Mouse (Mus musculus): ENCODE results near the gene Slc39a1. TPM values are rescaled to one million over a fixed set of nuclear protein-coding genes. Genes with fewer than 3 reads are reported as not detected.

The Slc39a1 gene
- polyA plus RNA-seq (2015; fragmentation: Nextera tagmentation; extraction: Ambion mirVana) = 114 and 119 TPM in 2 replicates

DNA sequence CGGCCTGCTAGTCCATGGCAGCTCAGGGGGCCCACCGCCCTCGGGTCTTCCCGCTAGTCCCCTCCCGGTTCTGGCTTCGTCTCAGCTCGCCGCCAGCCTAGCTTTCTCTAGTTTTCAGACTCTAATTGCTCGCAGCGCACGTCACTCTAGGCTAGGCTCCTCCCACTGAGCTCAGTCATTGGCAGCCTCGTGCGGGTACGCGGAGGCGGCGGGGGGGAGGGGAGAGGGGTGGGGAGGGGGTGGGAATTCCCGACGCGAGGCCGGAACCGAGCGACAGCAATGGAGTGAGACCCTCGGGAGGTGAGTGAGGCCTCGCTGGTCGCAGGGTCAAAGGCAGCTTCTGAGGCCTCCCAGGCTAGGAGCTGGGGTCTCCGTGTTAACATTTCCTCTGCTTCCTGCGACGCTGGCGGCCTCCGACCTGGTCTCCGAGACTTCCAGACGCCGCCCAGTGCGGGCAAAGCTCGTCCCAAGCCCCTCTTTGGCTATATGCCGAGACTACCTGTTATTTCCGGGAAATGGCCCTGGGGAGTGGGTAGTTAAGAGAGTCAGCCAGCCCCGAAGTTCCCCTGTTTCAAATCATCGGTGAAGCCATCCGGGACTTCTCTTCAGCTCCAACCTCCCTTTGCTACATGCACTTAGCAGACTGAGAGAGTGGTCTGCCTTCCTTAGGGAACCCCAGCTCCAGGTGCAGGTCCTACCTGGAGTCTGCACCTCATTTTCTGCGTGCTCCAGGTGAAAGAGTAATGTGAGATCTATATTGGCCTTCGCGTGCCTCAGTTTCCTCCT is at the start of gene Slc39a1:
Gene Slc39a1, plus strand, starts transcription at position 213 of the 786 bp plus-strand sequence.
- H3K4me3 ChIP-seq (replicated peaks) = peak within 1 kb of the TSS; percentile 76
- no peaks in the 10 kb centered on the region for H3K27me3 ChIP-seq (replicated peaks)
- peaks cover 16% of the 10 kb centered on the region; the same call in 1 of the 2 replicates for H3K4me1 ChIP-seq (replicated peaks)
- H3K9me3 ChIP-seq = no peaks in the 10 kb centered on the region
- H3K4me2 ChIP-seq (replicated peaks) = peak within 1 kb of the TSS; percentile 87
- H3K27ac ChIP-seq = peak within 1 kb of the TSS; percentile 94
- under 1% methylated on average over 44 of the region's 44 CpGs for WGBS
- H3K9ac ChIP-seq = peak within 1 kb of the TSS; percentile 78
- peaks cover 7% of the 10 kb centered on the region; the same call in 1 of the 2 replicates for H3K36me3 ChIP-seq
- ATAC-seq = peak; percentile 95

DNA sequence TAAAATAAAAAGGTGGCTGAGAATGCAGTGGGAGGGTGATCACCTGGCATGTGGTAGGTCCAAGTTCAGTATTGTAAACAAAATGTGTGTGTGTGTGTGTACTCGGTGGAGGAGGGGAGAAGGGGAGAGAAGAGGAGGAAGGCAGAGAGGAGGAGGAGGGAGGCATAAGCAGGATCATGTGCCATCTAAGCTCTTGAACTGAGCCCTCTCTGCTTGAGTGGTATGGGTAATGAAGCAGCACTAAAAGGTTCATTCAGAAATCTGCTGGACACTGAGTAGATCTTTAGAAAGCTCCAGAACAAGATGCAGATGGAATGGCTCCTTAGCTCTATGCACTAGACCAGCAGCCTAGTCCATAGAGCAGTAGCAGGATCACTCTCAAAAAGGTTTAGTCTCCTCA is 45.1 kb upstream of the Slc39a1 start:
- 43% methylated on average over 1 of the region's 1 CpGs for WGBS

DNA sequence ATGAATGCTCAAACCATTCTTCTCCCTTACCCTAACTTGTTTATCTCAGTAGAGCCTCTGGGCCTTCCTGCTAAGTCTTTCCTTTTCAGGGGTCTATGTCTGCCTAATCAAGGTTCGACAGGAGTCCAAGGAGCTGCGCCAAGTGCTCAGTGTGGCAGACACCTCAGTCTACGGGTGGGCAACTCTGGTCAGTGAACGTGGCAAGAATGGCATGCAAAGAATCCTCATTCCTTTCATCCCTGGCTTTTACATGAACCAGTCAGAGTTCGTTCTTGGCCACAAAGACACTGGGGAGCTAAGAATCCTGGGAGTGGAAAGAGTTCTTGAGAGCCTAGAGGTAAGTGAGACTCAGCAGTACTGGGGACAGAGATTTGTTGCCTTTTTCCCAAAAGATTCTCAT is 44.4 kb upstream of the Slc39a1 start:
- H3K4me3 ChIP-seq (replicated peaks) = no peak overlapping the region
- no peak for ATAC-seq
- 62% methylated on average over 5 of the region's 5 CpGs for WGBS
- no peak overlapping the region for H3K27ac ChIP-seq
- H3K4me1 ChIP-seq (replicated peaks) = no peaks in the 10 kb centered on the region
- no peak overlapping the region for H3K4me2 ChIP-seq (replicated peaks)
- H3K36me3 ChIP-seq = peaks cover 4% of the 10 kb centered on the region; the same call in 1 of the 2 replicates
- H3K9ac ChIP-seq = no peak overlapping the region
- H3K9me3 ChIP-seq = no peaks in the 10 kb centered on the region
- no peaks in the 10 kb centered on the region for H3K27me3 ChIP-seq (replicated peaks)

More for the DNA sequence above, 45.1 kb upstream of the Slc39a1 start:
- Histone ChIP-seq H3K9me3 (no peaks in the 10 kb centered on the region), H3K27ac (no peak overlapping the region), H3K9ac (no peak overlapping the region), H3K4me2 (replicated peaks) (no peak overlapping the region), H3K36me3 (no peaks in the 10 kb centered on the region), H3K4me3 (replicated peaks) (no peak overlapping the region), H3K27me3 (replicated peaks) (no peaks in the 10 kb centered on the region), H3K4me1 (replicated peaks) (no peaks in the 10 kb centered on the region)
- ATAC-seq = no peak

DNA sequence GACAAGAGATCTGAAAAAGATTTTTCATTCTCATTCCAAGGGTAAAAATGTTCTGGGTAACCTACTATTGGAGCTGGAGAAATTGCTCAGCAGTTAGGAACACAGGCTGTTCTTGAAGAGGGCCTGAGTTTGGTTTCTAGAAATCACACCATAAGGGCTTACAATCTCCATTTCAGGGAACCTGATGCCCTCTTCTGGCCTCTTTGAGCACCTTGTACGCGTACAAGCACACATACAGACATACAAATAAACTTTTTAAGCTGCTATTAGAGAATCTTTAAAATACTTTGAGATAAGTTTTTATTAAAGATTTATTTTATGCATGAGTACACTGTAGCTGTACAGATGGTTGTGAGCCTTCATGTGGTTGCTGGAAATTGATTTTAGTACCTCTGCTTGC is 43.4 kb upstream of the Slc39a1 start:
- Histone ChIP-seq H3K4me3 (replicated peaks) (no peak overlapping the region), H3K36me3 (peaks cover 9% of the 10 kb centered on the region; the same call in 1 of the 2 replicates), H3K4me2 (replicated peaks) (no peak overlapping the region), H3K27me3 (replicated peaks) (no peaks in the 10 kb centered on the region), H3K9me3 (no peaks in the 10 kb centered on the region), H3K4me1 (replicated peaks) (no peaks in the 10 kb centered on the region), H3K9ac (no peak overlapping the region), H3K27ac (no peak overlapping the region)
- WGBS = 95% methylated on average over 2 of the region's 2 CpGs
- no peak for ATAC-seq

DNA sequence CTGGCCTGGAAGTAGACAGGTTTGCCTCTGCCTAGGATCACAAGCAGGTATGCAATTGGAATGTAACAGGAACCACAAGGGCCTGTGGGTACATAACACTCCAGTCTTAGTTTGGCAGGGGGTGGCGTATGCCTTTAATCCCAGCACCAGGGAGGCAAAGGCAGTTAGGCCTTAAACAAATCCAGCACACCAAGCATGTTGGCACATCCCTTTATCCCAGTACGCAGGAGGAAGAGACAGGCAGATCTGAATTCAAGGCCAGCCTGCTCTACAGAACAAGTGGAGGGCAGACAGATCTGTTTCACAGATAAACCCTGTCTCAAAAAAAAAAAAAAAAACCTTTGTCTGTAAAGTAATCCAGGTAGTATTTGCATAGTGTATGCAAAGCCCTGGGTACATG is 39.3 kb upstream of the Slc39a1 start:
- H3K4me3 ChIP-seq (replicated peaks) = no peak overlapping the region
- no peak for ATAC-seq
- H3K27ac ChIP-seq = no peak overlapping the region
- no peak overlapping the region for H3K9ac ChIP-seq
- peaks cover 21% of the 10 kb centered on the region for H3K36me3 ChIP-seq
- peaks cover 20% of the 10 kb centered on the region for H3K4me1 ChIP-seq (replicated peaks)
- WGBS = 81% methylated on average over 2 of the region's 2 CpGs
- H3K9me3 ChIP-seq = no peaks in the 10 kb centered on the region
- H3K27me3 ChIP-seq (replicated peaks) = no peaks in the 10 kb centered on the region
- H3K4me2 ChIP-seq (replicated peaks) = no peak overlapping the region

DNA sequence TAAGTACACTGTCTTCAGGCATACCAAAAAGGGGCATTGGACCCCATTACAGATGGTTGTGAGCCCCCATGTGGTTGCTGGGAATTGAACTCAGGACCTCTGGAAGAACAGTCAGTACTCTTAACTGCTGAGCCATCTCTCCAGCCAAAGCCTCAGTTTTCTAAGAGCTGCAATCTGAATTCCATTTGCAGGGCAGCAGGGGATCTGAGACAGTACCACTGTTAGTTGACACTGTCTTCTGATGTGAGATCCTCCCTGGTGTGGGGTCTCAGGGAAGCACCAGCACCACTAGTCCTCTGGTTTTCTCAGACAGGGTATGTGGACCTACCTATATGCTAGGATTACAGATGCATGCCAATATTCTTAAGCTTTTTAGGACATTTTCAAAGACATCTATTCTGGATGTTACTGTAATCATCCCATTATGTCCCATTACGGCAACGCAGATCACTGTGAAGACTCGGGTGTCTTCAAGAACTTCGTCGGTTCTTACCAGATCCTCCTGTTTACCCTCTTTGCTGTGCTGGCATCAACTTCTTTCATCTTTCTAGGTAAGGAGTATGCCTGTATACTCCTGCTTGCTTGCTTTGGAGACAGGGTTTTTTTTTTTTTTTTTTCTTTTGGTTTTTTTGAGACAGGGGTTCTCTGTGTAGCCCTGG is 37.9 kb upstream of the Slc39a1 start:
- H3K9ac ChIP-seq = no peak overlapping the region
- no peak for ATAC-seq
- H3K27ac ChIP-seq = no peak overlapping the region
- 93% methylated on average over 5 of the region's 5 CpGs for WGBS
- H3K27me3 ChIP-seq (replicated peaks) = no peaks in the 10 kb centered on the region
- H3K9me3 ChIP-seq = no peaks in the 10 kb centered on the region
- no peak overlapping the region for H3K4me3 ChIP-seq (replicated peaks)
- no peak overlapping the region for H3K4me2 ChIP-seq (replicated peaks)
- peaks cover 20% of the 10 kb centered on the region for H3K4me1 ChIP-seq (replicated peaks)
- H3K36me3 ChIP-seq = peaks cover 21% of the 10 kb centered on the region

DNA sequence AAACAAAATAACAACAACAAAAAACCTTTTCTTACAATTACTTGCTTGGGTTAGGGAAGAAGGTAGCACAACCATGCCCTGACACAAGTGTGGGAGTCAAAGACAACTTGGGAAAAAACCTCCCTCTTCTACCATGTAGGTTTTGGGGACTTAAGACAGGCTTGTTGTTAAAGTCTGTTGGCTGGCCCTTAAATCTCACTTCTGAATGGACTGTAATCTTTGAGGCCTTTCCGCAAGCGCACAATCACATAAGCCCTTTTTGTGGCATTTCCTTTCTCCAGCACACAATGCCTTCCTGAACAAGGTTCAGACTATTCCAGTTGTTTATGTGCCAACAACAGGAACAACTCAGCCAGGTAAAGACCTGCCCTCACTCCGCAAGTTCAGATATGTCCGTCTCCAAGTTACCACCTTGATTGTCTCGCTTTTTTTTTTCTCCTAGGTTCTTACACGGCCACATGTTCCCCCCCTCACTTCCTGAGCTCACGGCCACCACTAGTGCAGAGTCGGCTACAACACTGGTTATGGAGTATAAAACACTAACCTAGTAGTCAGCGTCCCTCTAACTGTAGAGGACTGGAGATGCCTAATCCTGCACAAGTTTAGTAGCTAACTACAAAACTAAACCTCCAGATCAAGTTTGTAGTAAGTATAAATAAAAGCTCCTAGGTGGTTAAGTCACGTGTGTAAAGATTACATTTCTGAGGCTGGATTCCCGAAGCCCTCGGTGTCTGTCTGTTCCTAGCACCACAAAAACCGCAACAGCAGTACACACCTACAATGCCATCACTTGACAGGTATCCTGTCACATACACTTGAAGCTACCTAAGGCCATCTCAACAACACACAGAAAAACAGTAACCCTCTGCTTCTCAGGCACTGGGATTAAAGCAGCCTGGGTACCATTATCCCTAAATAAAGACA is 36.2 kb upstream of the Slc39a1 start:
- Histone ChIP-seq H3K27me3 (replicated peaks) (no peaks in the 10 kb centered on the region), H3K4me3 (replicated peaks) (peak overlapping the region; percentile 60), H3K36me3 (peaks cover 21% of the 10 kb centered on the region), H3K4me2 (replicated peaks) (peak overlapping the region; percentile 82), H3K27ac (no peak overlapping the region; the same call in 1 of the 2 replicates), H3K9me3 (no peaks in the 10 kb centered on the region), H3K9ac (peak overlapping the region; percentile 73; the same call in 1 of the 2 replicates), H3K4me1 (replicated peaks) (peaks cover 20% of the 10 kb centered on the region)
- no peak for ATAC-seq
- WGBS = 66% methylated on average over 13 of the region's 13 CpGs

DNA sequence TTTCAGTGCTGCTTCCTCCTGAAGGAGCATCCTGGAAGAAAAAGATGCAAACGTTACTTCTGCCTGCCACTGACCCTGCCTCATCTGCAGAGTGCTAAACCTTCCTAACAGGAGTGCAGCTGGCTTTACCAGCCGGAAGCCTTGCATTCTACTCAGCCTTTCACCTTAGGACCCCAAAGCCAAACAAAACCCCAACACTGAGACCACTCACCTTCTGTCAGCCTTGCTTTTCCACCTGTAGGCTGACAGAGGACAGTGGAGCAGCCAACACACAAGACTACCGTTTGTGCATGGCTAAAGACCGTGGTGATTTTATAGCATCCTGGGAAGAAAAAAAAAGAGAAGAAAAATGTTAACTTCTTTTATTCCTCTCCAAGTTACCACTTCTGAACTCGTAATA is 35.2 kb upstream of the Slc39a1 start:
- Histone ChIP-seq H3K4me3 (replicated peaks) (peak overlapping the region; percentile 60), H3K36me3 (peaks cover 21% of the 10 kb centered on the region), H3K27ac (no peak overlapping the region), H3K27me3 (replicated peaks) (no peaks in the 10 kb centered on the region), H3K9ac (peak overlapping the region; percentile 73), H3K9me3 (no peaks in the 10 kb centered on the region), H3K4me1 (replicated peaks) (peaks cover 20% of the 10 kb centered on the region), H3K4me2 (replicated peaks) (peak overlapping the region; percentile 82)
- WGBS = 11% methylated on average over 5 of the region's 5 CpGs
- no peak for ATAC-seq

DNA sequence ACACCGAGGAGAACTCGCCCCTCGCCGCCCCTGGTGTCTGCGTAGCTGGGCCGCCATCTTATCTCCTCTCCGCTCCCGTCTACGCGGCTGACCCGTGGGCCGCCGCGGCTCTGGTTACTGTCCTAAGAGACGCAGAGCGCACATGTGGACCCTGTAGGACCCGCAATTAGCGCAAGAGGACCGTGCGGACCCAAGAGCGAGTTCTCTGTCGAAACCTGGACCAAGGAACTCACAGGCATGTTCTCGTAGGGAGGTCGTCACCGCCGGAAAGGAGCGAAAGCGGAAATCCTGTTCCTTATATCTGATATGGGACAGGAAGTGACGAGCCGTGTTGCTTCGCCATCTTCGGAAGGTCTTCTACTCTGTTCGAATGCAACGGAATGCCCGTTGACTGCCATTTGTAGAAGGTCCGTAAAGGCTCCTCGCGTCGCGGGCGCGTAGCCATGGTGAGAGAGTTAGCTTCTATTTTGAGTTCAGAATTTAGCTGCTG is 34.5 kb upstream of the Slc39a1 start, which contains the start of the genes Rps27 and Rab13:
Gene Rps27, minus strand, starts transcription at position 275 of the 490 bp plus-strand sequence.
Gene Rab13, plus strand, starts transcription at position 319 of the 490 bp plus-strand sequence.
- under 1% methylated on average over 42 of the region's 42 CpGs for WGBS
- peak within 1 kb of the TSS; percentile 82 for H3K4me2 ChIP-seq (replicated peaks)
- H3K27ac ChIP-seq = peak within 1 kb of the TSS; percentile 64
- H3K36me3 ChIP-seq = peaks cover 19% of the 10 kb centered on the region
- peak; percentile 96 for ATAC-seq
- no peaks in the 10 kb centered on the region for H3K27me3 ChIP-seq (replicated peaks)
- H3K9me3 ChIP-seq = no peaks in the 10 kb centered on the region
- peaks cover 20% of the 10 kb centered on the region for H3K4me1 ChIP-seq (replicated peaks)
- peak within 1 kb of the TSS; percentile 73 for H3K9ac ChIP-seq
- peak within 1 kb of the TSS; percentile 60 for H3K4me3 ChIP-seq (replicated peaks)

DNA sequence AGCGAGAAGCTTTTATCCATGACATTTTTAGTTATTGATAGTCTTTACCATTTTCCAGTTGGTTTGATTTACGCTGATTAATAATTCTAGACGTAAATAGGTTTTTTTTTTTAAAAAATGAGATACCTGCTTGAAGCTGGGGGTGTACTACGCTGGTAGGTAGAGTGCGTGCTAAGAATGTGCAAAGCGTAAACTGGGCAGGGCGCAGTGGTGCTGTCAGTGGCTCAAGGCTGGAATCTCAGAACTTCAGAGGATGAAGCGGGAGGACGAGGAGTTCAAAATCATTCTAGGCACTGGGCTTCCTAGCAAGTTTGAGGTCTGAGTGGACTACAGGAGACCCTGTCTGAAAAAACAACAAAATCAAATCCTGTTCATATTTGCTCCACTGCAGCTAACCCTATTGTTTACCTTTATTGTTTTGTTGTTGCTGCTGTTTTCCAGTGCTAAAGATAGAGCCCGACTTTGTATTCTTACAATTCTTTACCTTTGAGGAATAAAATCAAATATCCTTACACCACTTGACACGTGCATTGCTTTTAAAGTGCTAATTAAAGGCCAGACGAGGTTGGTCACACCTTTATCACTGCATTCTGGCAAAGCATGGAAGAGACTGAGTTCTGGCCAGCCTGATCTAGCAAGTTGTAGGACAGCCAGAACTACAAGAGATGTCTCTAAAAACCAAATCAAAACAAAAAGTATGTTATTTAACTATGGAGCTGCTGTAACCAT is 33.9 kb upstream of the Slc39a1 start:
- peak; percentile 66 for ATAC-seq
- 13% methylated on average over 12 of the region's 12 CpGs for WGBS
- Histone ChIP-seq H3K4me1 (replicated peaks) (peaks cover 20% of the 10 kb centered on the region), H3K36me3 (peaks cover 12% of the 10 kb centered on the region), H3K27ac (no peak overlapping the region), H3K27me3 (replicated peaks) (no peaks in the 10 kb centered on the region), H3K4me3 (replicated peaks) (peak overlapping the region; percentile 60), H3K4me2 (replicated peaks) (peak overlapping the region; percentile 53), H3K9ac (no peak overlapping the region; the same call in 1 of the 2 replicates), H3K9me3 (no peaks in the 10 kb centered on the region)

DNA sequence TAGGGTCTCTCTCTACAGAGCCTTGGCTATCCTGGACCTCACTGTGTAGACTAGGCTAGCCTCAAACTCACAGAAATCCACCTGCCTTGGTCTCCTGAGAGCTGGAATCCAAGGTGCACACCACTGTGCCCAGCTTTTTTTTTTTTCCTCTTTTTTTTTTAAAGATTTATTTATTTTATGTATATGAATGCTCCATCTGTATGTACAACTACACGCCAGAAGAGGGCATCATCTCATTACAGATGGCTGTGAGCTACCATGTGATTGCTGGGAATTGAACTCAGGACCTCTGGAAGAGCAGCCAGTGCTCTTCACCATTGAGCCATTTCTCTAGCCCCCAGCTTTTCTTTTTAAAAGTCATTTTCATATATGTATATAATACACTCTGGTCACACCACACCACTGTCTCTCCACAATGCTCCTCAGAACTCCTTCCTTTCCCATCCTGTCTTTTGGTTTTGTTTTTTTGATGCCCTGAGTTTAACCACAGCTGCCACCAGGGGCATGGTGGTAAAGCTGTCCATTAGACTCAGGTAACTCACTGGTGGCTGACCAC is 32.1 kb upstream of the Slc39a1 start:
- WGBS = 36% methylated on average over 1 of the region's 1 CpGs
- H3K36me3 ChIP-seq = peaks cover 3% of the 10 kb centered on the region; the same call in 1 of the 2 replicates

More for the DNA sequence above, 32.1 kb upstream of the Slc39a1 start:
- Histone ChIP-seq H3K4me1 (replicated peaks) (peaks cover 16% of the 10 kb centered on the region), H3K9ac (no peak overlapping the region), H3K4me3 (replicated peaks) (no peak overlapping the region), H3K9me3 (no peaks in the 10 kb centered on the region), H3K27me3 (replicated peaks) (no peaks in the 10 kb centered on the region), H3K27ac (no peak overlapping the region), H3K4me2 (replicated peaks) (no peak overlapping the region)
- no peak for ATAC-seq

Data from intestine, embryonic 15.5 days (tissue).